Mouse (Mus musculus): ENCODE measurements around the gene Stard13.

DNA sequence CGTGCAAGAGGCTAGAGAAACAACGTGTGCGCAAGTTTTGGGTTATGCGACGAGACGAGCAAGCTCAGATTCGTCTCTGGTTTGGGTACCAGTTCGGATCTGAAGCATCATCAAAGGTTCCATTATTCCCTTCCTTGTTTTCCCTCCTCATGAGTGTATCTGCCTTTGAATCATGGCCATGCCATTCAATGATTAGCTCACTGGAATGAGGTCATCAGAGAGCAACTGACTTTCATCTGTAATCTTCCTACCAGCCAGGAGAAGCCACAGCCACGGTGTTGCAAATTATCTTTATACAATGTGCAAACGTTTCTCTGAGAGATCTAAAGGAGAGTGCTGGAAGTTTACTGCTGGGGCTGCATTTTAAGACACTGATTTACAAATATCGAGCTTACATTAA is 46.3 kb downstream of the Stard13 start:
- TF ChIP-seq HCFC1 (IDR thresholded peaks at IDR 0.05; ENCODE audit: borderline replicate concordance, insufficient read depth, low read length), result no peak
- TF ChIP-seq CHD2 (IDR thresholded peaks at IDR 0.05; ENCODE audit: low read depth, low read length), result no peak
- no peak for TF ChIP-seq MAFK (IDR thresholded peaks at IDR 0.05; ENCODE audit: insufficient read depth, low read depth, low read length)
- TF ChIP-seq ZC3H11A (IDR thresholded peaks at IDR 0.05; ENCODE audit: borderline replicate concordance, low read depth, low read length), result no peak

Measured in ES-E14 (cell line).